Mouse (Mus musculus) WW6 (cell line): ENCODE measurements around the gene Myo5c.
A peak's percentile ranks its signal among the peaks of the same experiment; 100 is the strongest.

Experiments
- DNase-seq: peaks from one replicate; pipeline ENCODE4 v3.0.0-alpha.2; 2013; ENCODE audit warnings: low read depth, low spot score

Gene Myo5c

GRCm38 (mm10) chr9:75275051-75275450, 43.2 kb downstream of the Myo5c start:
- no peak for DNase-seq

GRCm38 (mm10) chr9:75280814-75281213, 49.0 kb downstream of the Myo5c start:
- no peak for DNase-seq

- DNase-seq, result no peak
Measured at GRCm38 (mm10) chr9:75282179-75282578, 50.4 kb downstream of the Myo5c start.

- DNase-seq, result no peak
Measured at GRCm38 (mm10) chr9:75282830-75283229, 51.0 kb downstream of the Myo5c start.

- DNase-seq, result no peak
Measured at GRCm38 (mm10) chr9:75283636-75284035, 51.8 kb downstream of the Myo5c start.

- DNase-seq, result no peak
Measured at GRCm38 (mm10) chr9:75285363-75285762, 53.5 kb downstream of the Myo5c start.

GRCm38 (mm10) chr9:75287636-75288035, 55.8 kb downstream of the Myo5c start:
- DNase-seq, result no peak

GRCm38 (mm10) chr9:75289545-75289944, 57.7 kb downstream of the Myo5c start:
- no peak for DNase-seq

GRCm38 (mm10) chr9:75299342-75299741, 67.5 kb downstream of the Myo5c start:
- DNase-seq, result no peak

- no peak for DNase-seq
Measured at GRCm38 (mm10) chr9:75303033-75303432, 71.2 kb downstream of the Myo5c start.

- peak; percentile 73 for DNase-seq
Measured at GRCm38 (mm10) chr9:75303701-75304261, 72.0 kb downstream of the Myo5c start.

GRCm38 (mm10) chr9:75304286-75304685, 72.5 kb downstream of the Myo5c start:
- no peak for DNase-seq

- DNase-seq, result no peak
Measured at GRCm38 (mm10) chr9:75306126-75306898, 74.5 kb downstream of the Myo5c start, which contains the start of gene Gnb5. TSS of gene Gnb5 (plus strand) at chr9:75306288.

- no peak for DNase-seq
Measured at GRCm38 (mm10) chr9:75307015-75307414, 75.2 kb downstream of the Myo5c start.

- DNase-seq, result no peak
Measured at GRCm38 (mm10) chr9:75308621-75309020, 76.8 kb downstream of the Myo5c start.

- peak; percentile 60 for DNase-seq
Measured at GRCm38 (mm10) chr9:75312008-75312407, 80.2 kb downstream of the Myo5c start.

- no peak for DNase-seq
Measured at GRCm38 (mm10) chr9:75313138-75313831, 81.5 kb downstream of the Myo5c start.

GRCm38 (mm10) chr9:75313832-75314516, 82.2 kb downstream of the Myo5c start:
- peak; percentile 34 for DNase-seq

- no peak for DNase-seq
Measured at GRCm38 (mm10) chr9:75314517-75315105, 82.8 kb downstream of the Myo5c start.

GRCm38 (mm10) chr9:75315238-75315637, 83.4 kb downstream of the Myo5c start:
- DNase-seq, result no peak

GRCm38 (mm10) chr9:75316771-75317170, 85.0 kb downstream of the Myo5c start:
- DNase-seq, result no peak

- no peak for DNase-seq
Measured at GRCm38 (mm10) chr9:75318196-75318595, 86.4 kb downstream of the Myo5c start.
